Mouse (Mus musculus) brown adipose tissue, adult 24 weeks (tissue): ENCODE measurements around the gene Ipo8. TPM values are rescaled to one million over a fixed set of nuclear protein-coding genes. Genes with fewer than 3 reads are reported as not detected.

Experiments used
- H3K27ac ChIP-seq: fragments of 200-500 bp; replicated peaks from 2 replicates; pipeline ENCODE4 v1.5.1; 2012; ENCODE audit warnings: low read depth, mild to moderate bottlenecking, low read length
- H3K4me1 ChIP-seq: fragments of 200-500 bp; 2 replicates; pipeline ENCODE4 v1.6.1; 2012; ENCODE audit warnings: low read length, mixed read lengths; ENCODE audit not compliant: control insufficient read depth, insufficient read depth, insufficient read length
- H3K4me3 ChIP-seq: fragments of 200-500 bp; 2 replicates; pipeline ENCODE4 v1.5.1; 2012; ENCODE audit warnings: low read depth, mild to moderate bottlenecking, low read length, moderate library complexity; ENCODE audit not compliant: insufficient read depth
- polyA plus RNA-seq: library from polyadenylated mRNA; stranded (reverse); fragments of >200 nt; gene quantifications from 2 replicates; pipeline ENCODE4 v1.2.4, GENCODE M21; 2012; ENCODE audit not compliant: missing spikeins, insufficient read depth, insufficient read length

Ipo8 gene
- polyA plus RNA-seq, 1 experiment = 22.2 TPM

- H3K4me3 ChIP-seq = no peak overlapping the region
- no peaks in the 10 kb centered on the region for H3K4me1 ChIP-seq
- H3K27ac ChIP-seq = no peak overlapping the region
Measured at GRCm38 (mm10) chr6:148784418-148784817, 46.8 kb downstream of the Ipo8 start.

GRCm38 (mm10) chr6:148776236-148776635 is 55.0 kb downstream of the Ipo8 start:
- H3K4me3 ChIP-seq = no peak overlapping the region
- no peaks in the 10 kb centered on the region for H3K4me1 ChIP-seq
- no peak overlapping the region for H3K27ac ChIP-seq

- Histone ChIP-seq H3K4me3 (no peak overlapping the region), H3K27ac (no peak overlapping the region)
Measured at GRCm38 (mm10) chr6:148771423-148771822, 59.8 kb downstream of the Ipo8 start.

GRCm38 (mm10) chr6:148768419-148768818 is 62.8 kb downstream of the Ipo8 start:
- H3K27ac ChIP-seq = no peak overlapping the region
- H3K4me1 ChIP-seq = no peaks in the 10 kb centered on the region
- H3K4me3 ChIP-seq = no peak overlapping the region

More at GRCm38 (mm10) chr6:148771423-148771822, 59.8 kb downstream of the Ipo8 start:
- H3K4me1 ChIP-seq = no peaks in the 10 kb centered on the region

- Histone ChIP-seq H3K4me1 (no peaks in the 10 kb centered on the region), H3K27ac (no peak overlapping the region), H3K4me3 (no peak overlapping the region)
Measured at GRCm38 (mm10) chr6:148767228-148767627, 64.0 kb downstream of the Ipo8 start.

GRCm38 (mm10) chr6:148761967-148762712 is 69.1 kb downstream of the Ipo8 start:
- no peak overlapping the region for H3K4me3 ChIP-seq
- no peak overlapping the region for H3K27ac ChIP-seq

GRCm38 (mm10) chr6:148761475-148761874 is 69.8 kb downstream of the Ipo8 start:
- Histone ChIP-seq H3K27ac (no peak overlapping the region), H3K4me1 (no peaks in the 10 kb centered on the region), H3K4me3 (no peak overlapping the region)

More at GRCm38 (mm10) chr6:148761967-148762712, 69.1 kb downstream of the Ipo8 start:
- H3K4me1 ChIP-seq = no peaks in the 10 kb centered on the region

GRCm38 (mm10) chr6:148756535-148756934 is 74.7 kb downstream of the Ipo8 start:
- Histone ChIP-seq H3K27ac (no peak overlapping the region), H3K4me3 (no peak overlapping the region), H3K4me1 (no peaks in the 10 kb centered on the region)

GRCm38 (mm10) chr6:148751400-148751799 is 79.9 kb downstream of the Ipo8 start:
- Histone ChIP-seq H3K4me3 (no peak overlapping the region), H3K4me1 (no peaks in the 10 kb centered on the region), H3K27ac (no peak overlapping the region)

GRCm38 (mm10) chr6:148750183-148750582 is 81.1 kb downstream of the Ipo8 start:
- H3K4me3 ChIP-seq = no peak overlapping the region
- no peak overlapping the region for H3K27ac ChIP-seq
- no peaks in the 10 kb centered on the region for H3K4me1 ChIP-seq

GRCm38 (mm10) chr6:148740521-148741226 is 90.6 kb downstream of the Ipo8 start:
- no peak overlapping the region for H3K27ac ChIP-seq
- no peaks in the 10 kb centered on the region for H3K4me1 ChIP-seq
- no peak overlapping the region for H3K4me3 ChIP-seq

GRCm38 (mm10) chr6:148736390-148736789 is 94.9 kb downstream of the Ipo8 start:
- H3K4me1 ChIP-seq = no peaks in the 10 kb centered on the region
- no peak overlapping the region for H3K27ac ChIP-seq
- no peak overlapping the region for H3K4me3 ChIP-seq

- H3K27ac ChIP-seq = no peak overlapping the region
- no peaks in the 10 kb centered on the region for H3K4me1 ChIP-seq
- no peak overlapping the region for H3K4me3 ChIP-seq
Measured at GRCm38 (mm10) chr6:148734012-148734411, 97.3 kb downstream of the Ipo8 start.

- no peak overlapping the region for H3K27ac ChIP-seq
- no peaks in the 10 kb centered on the region for H3K4me1 ChIP-seq
- H3K4me3 ChIP-seq = no peak overlapping the region
Measured at GRCm38 (mm10) chr6:148732920-148733319, 98.3 kb downstream of the Ipo8 start.

- no peaks in the 10 kb centered on the region for H3K4me1 ChIP-seq
- no peak overlapping the region for H3K27ac ChIP-seq
- no peak overlapping the region for H3K4me3 ChIP-seq
Measured at GRCm38 (mm10) chr6:148728571-148728970, 102.7 kb downstream of the Ipo8 start.
